Mouse (Mus musculus) layer of hippocampus, postnatal 14 days (tissue): ENCODE measurements at regions not wholly inside any gene's neighbourhood (a gene's known extent, or its start where the extent isn't known, plus 50 kb on each side); places are given as distances from the start of the nearest gene placed in this dataset.

Source experiments
- microRNA-seq, 2 experiments: library from miRNA; unstranded; fragments of <30 nt; microRNA quantifications; one replicate each; pipeline ENCODE4 v1.2.0; 2021

Small RNA genes lying in the stretch of these regions (microRNA-seq; reads per million reads assigned to microRNA genes)
- 0 reads per million in 2 experiments for gene Gm27760
